Mouse (Mus musculus) forebrain, embryonic 11.5 days (tissue): ENCODE measurements at regions not wholly inside any gene's neighbourhood (a gene's known extent, or its start where the extent isn't known, plus 50 kb on each side); places are given as distances from the start of the nearest gene placed in this dataset.

Experiments used
- ATAC-seq: fragments of 200-750 bp; cut with Nextera tagmentation; replicated peaks from 2 replicates; pipeline ENCODE4 v1.8.0; 2017; ENCODE audit warnings: moderate TSS enrichment; ENCODE audit not compliant: low FRiP score
- DNase-seq: peaks from one replicate; pipeline ENCODE4 v3.0.0-alpha.2; 2017; ENCODE audit warnings: low spot score
- H3K27ac ChIP-seq: fragments of 300-500 bp; sonication (generic); 2 replicates; pipeline ENCODE4 v1.5.1; 2014; ENCODE audit warnings: low read depth, low read length
- H3K27me3 ChIP-seq: fragments of 300-500 bp; sonication (generic); 2 replicates; pipeline ENCODE4 v1.6.1; 2014; ENCODE audit warnings: mild to moderate bottlenecking, low read length, mixed read lengths; ENCODE audit not compliant: control insufficient read depth, insufficient read depth
- H3K36me3 ChIP-seq: fragments of 300-500 bp; sonication (generic); 2 replicates; pipeline ENCODE4 v1.6.1; 2014; ENCODE audit warnings: mild to moderate bottlenecking, low read length, moderate library complexity, mixed read lengths; ENCODE audit not compliant: control insufficient read depth, insufficient read depth
- H3K4me1 ChIP-seq: fragments of 300-500 bp; sonication (generic); replicated peaks from 2 replicates; pipeline ENCODE4 v1.6.1; 2014; ENCODE audit warnings: low read length, mixed read lengths; ENCODE audit not compliant: control insufficient read depth, insufficient read depth
- H3K4me2 ChIP-seq: fragments of 300-500 bp; sonication (generic); 2 replicates; pipeline ENCODE4 v1.6.1; 2014; ENCODE audit warnings: low read depth, mild to moderate bottlenecking, low read length, moderate library complexity, mixed read lengths; ENCODE audit not compliant: severe bottlenecking
- H3K4me3 ChIP-seq: fragments of 300-500 bp; sonication (generic); 2 replicates; pipeline ENCODE4 v1.5.1; 2014; ENCODE audit warnings: low read depth, low read length
- H3K9ac ChIP-seq: fragments of 300-500 bp; sonication (generic); 2 replicates; pipeline ENCODE4 v1.6.1; 2014; ENCODE audit warnings: low read length
- H3K9me3 ChIP-seq: fragments of 300-500 bp; sonication (generic); 2 replicates; pipeline ENCODE4 v1.6.1; 2016; ENCODE audit warnings: low read length, mixed read lengths; ENCODE audit not compliant: control insufficient read depth
- WGBS: fragments of 180-500 bp; shearing (Covaris S2); extraction: QIAGEN DNeasy Blood & Tissue Kit; methylation state at CpG from one replicate; pipeline ENCODE4 v1.1.7; 2014; 5-methylcytosine and 5-hydroxymethylcytosine counted together

GRCm38 (mm10) chr3:83537711-83538110 is 228.4 kb upstream of the Sfrp2 start:
- Histone ChIP-seq H3K4me3 (no peak overlapping the region), H3K36me3 (no peaks in the 10 kb centered on the region), H3K4me2 (no peak overlapping the region), H3K9me3 (no peaks in the 10 kb centered on the region), H3K27ac (no peak overlapping the region), H3K9ac (no peak overlapping the region), H3K4me1 (no peaks in the 10 kb centered on the region), H3K27me3 (no peaks in the 10 kb centered on the region)
- DNase-seq (no peak), ATAC-seq (no peak)
- 86% methylated on average over 7 of the region's 7 CpGs for WGBS

GRCm38 (mm10) chr3:83538898-83539297 is 227.2 kb upstream of the Sfrp2 start:
- ATAC-seq (no peak), DNase-seq (no peak)
- no peak overlapping the region for H3K4me3 ChIP-seq
- no peak overlapping the region for H3K4me2 ChIP-seq
- H3K9ac ChIP-seq: no peak overlapping the region
- H3K27me3 ChIP-seq: no peaks in the 10 kb centered on the region
- H3K4me1 ChIP-seq: no peaks in the 10 kb centered on the region
- H3K9me3 ChIP-seq: no peaks in the 10 kb centered on the region
- 84% methylated on average over 2 of the region's 2 CpGs for WGBS
- no peaks in the 10 kb centered on the region for H3K36me3 ChIP-seq
- H3K27ac ChIP-seq: no peak overlapping the region

- Histone ChIP-seq H3K9me3 (no peaks in the 10 kb centered on the region), H3K27ac (no peak overlapping the region), H3K27me3 (no peaks in the 10 kb centered on the region), H3K9ac (no peak overlapping the region), H3K36me3 (no peaks in the 10 kb centered on the region), H3K4me3 (no peak overlapping the region), H3K4me1 (no peaks in the 10 kb centered on the region), H3K4me2 (no peak overlapping the region)
- no peak for ATAC-seq
- 70% methylated on average over 11 of the region's 11 CpGs for WGBS
- no peak for DNase-seq
Measured at GRCm38 (mm10) chr3:83540997-83541932, 224.9 kb upstream of the Sfrp2 start.

DNA sequence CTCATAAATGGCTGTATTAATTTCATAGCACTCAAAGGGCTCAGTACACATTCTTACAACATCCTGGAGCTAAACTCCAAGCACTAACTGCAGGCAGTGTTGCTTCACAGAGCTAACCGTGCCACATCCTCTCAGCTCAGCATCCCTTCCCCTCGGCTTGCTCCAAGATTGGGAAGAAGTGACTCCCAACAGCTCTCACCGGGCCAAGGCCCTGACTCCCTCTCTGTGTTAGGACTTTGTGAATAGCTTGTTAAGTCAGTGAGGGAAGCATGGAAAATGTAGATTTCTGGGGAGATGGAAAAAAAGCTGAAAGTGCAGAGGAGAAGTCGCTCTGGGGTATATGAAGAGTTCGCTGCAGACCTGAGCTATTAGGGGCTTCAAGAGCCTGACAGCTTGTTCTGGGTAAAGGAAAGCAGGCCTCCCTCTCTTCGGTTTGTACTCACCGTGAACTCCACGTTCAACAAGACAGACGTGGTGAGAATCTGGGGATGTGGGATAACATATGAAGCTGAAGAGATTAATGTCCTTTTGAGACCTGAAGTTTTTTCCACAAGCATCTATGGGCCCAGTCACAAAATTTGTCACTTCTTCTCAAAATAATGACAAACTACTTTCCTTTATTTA is 213.5 kb upstream of the Sfrp2 start:
- Histone ChIP-seq H3K4me3 (no peak overlapping the region), H3K36me3 (no peaks in the 10 kb centered on the region), H3K4me2 (no peak overlapping the region), H3K9ac (no peak overlapping the region), H3K27ac (no peak overlapping the region), H3K4me1 (no peaks in the 10 kb centered on the region), H3K9me3 (no peaks in the 10 kb centered on the region), H3K27me3 (no peaks in the 10 kb centered on the region)
- no peak for ATAC-seq
- DNase-seq: no peak
- 84% methylated on average over 9 of the region's 9 CpGs for WGBS

DNA sequence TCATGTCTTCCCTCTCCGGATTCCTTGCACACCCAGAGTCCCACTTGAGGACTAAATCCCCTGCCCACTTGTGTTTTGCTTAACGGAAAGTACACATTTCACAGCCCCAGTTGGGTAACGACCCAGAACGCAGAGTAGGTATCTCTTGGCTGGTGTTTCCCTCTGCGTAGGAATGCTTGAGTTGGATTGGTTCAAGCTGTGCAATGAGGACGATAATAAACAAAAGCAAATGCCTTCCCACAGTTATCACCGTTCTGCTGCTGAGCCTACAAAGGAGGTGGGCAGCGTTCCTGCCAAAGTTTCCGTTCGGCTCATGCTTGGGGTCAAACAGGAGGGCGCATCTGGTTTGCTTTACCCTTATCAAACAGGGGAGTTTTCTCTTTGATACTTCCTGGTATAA is 212.3 kb upstream of the Sfrp2 start:
- Histone ChIP-seq H3K36me3 (no peaks in the 10 kb centered on the region), H3K4me2 (no peak overlapping the region), H3K9ac (no peak overlapping the region), H3K27ac (no peak overlapping the region), H3K4me1 (no peaks in the 10 kb centered on the region), H3K9me3 (no peaks in the 10 kb centered on the region), H3K4me3 (no peak overlapping the region), H3K27me3 (no peaks in the 10 kb centered on the region)
- DNase-seq: no peak
- 77% methylated on average over 11 of the region's 11 CpGs for WGBS
- no peak for ATAC-seq

GRCm38 (mm10) chr3:83556788-83557515 is 209.2 kb upstream of the Sfrp2 start:
- ATAC-seq (no peak), DNase-seq (no peak)
- no peaks in the 10 kb centered on the region for H3K36me3 ChIP-seq
- H3K4me3 ChIP-seq: no peak overlapping the region
- H3K4me2 ChIP-seq: no peak overlapping the region
- H3K27me3 ChIP-seq: no peaks in the 10 kb centered on the region
- H3K27ac ChIP-seq: no peak overlapping the region
- no peaks in the 10 kb centered on the region for H3K4me1 ChIP-seq
- 84% methylated on average over 10 of the region's 10 CpGs for WGBS
- no peak overlapping the region for H3K9ac ChIP-seq
- H3K9me3 ChIP-seq: no peaks in the 10 kb centered on the region

DNA sequence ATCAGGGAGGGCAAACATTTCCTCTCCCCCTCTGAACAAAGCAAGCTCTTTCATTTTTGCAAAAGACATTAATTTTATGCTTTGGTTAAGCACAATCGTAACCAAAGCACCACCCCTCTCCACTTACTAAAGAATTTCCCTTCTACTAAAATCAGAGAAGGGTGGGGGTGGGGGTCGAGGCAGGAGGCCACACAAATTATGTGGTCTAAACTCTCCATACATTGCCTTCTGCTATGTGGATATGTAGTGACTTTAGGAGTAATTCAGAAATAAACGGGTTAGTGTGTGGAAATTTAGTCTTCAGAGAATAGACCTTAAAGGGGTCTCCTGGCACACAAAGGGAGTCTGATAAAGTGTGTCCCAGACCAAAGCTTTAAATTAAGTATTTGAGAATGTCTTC is 204.1 kb upstream of the Sfrp2 start:
- Histone ChIP-seq H3K9me3 (no peaks in the 10 kb centered on the region), H3K4me3 (no peak overlapping the region), H3K9ac (no peak overlapping the region), H3K4me2 (no peak overlapping the region), H3K27ac (no peak overlapping the region), H3K4me1 (no peaks in the 10 kb centered on the region), H3K27me3 (no peaks in the 10 kb centered on the region), H3K36me3 (no peaks in the 10 kb centered on the region)
- DNase-seq (no peak), ATAC-seq (no peak)
- WGBS: 75% methylated on average over 3 of the region's 3 CpGs

DNA sequence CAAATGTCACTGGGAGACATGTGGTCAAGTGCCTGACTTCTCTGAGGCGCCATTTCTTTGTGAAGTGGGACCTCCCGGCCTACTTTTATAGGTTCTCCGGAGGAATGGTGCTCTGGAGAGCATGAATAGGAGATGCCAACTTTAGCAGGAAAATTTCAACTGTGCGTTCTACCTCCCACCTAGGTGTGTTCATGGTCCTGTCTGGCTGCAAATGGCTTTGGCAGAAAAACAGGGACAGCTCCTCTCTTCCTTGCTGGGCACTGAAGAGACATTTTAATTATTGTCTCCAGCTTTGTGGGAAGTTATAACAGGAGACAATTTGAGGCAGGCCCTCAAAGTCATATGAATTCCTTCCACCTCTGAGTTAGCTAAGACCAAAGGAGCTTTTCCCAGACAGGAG is 190.6 kb upstream of the Sfrp2 start:
- no peak overlapping the region for H3K4me2 ChIP-seq
- no peak overlapping the region for H3K27ac ChIP-seq
- no peaks in the 10 kb centered on the region for H3K9me3 ChIP-seq
- no peak overlapping the region for H3K9ac ChIP-seq
- DNase-seq (no peak), ATAC-seq (no peak)
- H3K4me3 ChIP-seq: no peak overlapping the region
- no peaks in the 10 kb centered on the region for H3K36me3 ChIP-seq
- no peaks in the 10 kb centered on the region for H3K27me3 ChIP-seq
- H3K4me1 ChIP-seq: no peaks in the 10 kb centered on the region
- 91% methylated on average over 4 of the region's 4 CpGs for WGBS
